Mouse (Mus musculus) forebrain, embryonic 14.5 days (tissue): ENCODE data around the gene Ndufaf2. TPM values are rescaled to one million over a fixed set of nuclear protein-coding genes. Genes with fewer than 3 reads are reported as not detected.
A peak's percentile ranks its signal among the peaks of the same experiment; 100 is the strongest.

Experiments
- ATAC-seq: fragments of 200-750 bp; cut with Nextera tagmentation; 2 replicates; pipeline ENCODE4 v1.8.0; 2017; ENCODE audit warnings: mild to moderate bottlenecking, moderate library complexity
- DNase-seq: peaks from one replicate; pipeline ENCODE4 v3.0.0-alpha.2; 2015; ENCODE audit warnings: low spot score
- H3K27ac ChIP-seq: fragments of 300-500 bp; sonication (generic); 2 replicates; pipeline ENCODE4 v1.5.1; 2014; ENCODE audit warnings: low read depth, mild to moderate bottlenecking, control low read depth, low read length, moderate library complexity
- H3K27me3 ChIP-seq: fragments of 300-500 bp; sonication (generic); replicated peaks from 2 replicates; pipeline ENCODE4 v1.6.1; 2014; ENCODE audit warnings: low read length, control low read depth, mixed read lengths; ENCODE audit not compliant: control insufficient read depth, insufficient read depth
- H3K36me3 ChIP-seq: fragments of 300-500 bp; sonication (generic); 2 replicates; pipeline ENCODE4 v1.6.1; 2014; ENCODE audit warnings: low read length, control low read depth; ENCODE audit not compliant: control insufficient read depth, insufficient read depth
- H3K4me1 ChIP-seq: fragments of 300-500 bp; sonication (generic); 2 replicates; pipeline ENCODE4 v1.6.1; 2014; ENCODE audit warnings: antibody characterized with exemption, low read length, control low read depth; ENCODE audit not compliant: control insufficient read depth, insufficient read depth
- H3K4me2 ChIP-seq: fragments of 300-500 bp; sonication (generic); 2 replicates; pipeline ENCODE4 v1.6.1; 2014; ENCODE audit warnings: mild to moderate bottlenecking, control low read depth, low read length
- H3K4me3 ChIP-seq: fragments of 300-500 bp; sonication (generic); 2 replicates; pipeline ENCODE4 v1.5.1; 2014; ENCODE audit warnings: low read depth, low read length, control low read depth
- H3K9ac ChIP-seq: fragments of 300-500 bp; sonication (generic); 2 replicates; pipeline ENCODE4 v1.6.1; 2014; ENCODE audit warnings: mild to moderate bottlenecking, low read length, control low read depth, moderate library complexity
- H3K9me3 ChIP-seq: fragments of 300-500 bp; sonication (generic); replicated peaks from 2 replicates; pipeline ENCODE4 v1.6.1; 2016; ENCODE audit warnings: low read length, control low read depth, mixed read lengths; ENCODE audit not compliant: control insufficient read depth
- WGBS: fragments of 180-500 bp; shearing (Covaris S2); extraction: QIAGEN DNeasy Blood & Tissue Kit; methylation state at CpG from one replicate; pipeline ENCODE4 v1.1.7; 2014; 5-methylcytosine and 5-hydroxymethylcytosine counted together
- polyA plus RNA-seq: library from polyadenylated mRNA; unstranded; fragments of >200 nt; fragmentation: Nextera tagmentation; extraction: Ambion mirVana; gene quantifications from 2 replicates; pipeline ENCODE4 v1.2.1, GENCODE M21; 2014

Ndufaf2 gene
- polyA plus RNA-seq, 1 experiment from 2014 or later, result 84.5 TPM

GRCm38 (mm10) chr13:108180821-108181220, 22.4 kb upstream of the Ndufaf2 start:
- DNase-seq (no peak), ATAC-seq (no peak)
- Histone ChIP-seq H3K4me1 (no peaks in the 10 kb centered on the region), H3K4me2 (no peak overlapping the region), H3K27ac (no peak overlapping the region), H3K27me3 (no peaks in the 10 kb centered on the region), H3K36me3 (peaks cover 72% of the 10 kb centered on the region), H3K9me3 (no peaks in the 10 kb centered on the region), H3K9ac (no peak overlapping the region), H3K4me3 (no peak overlapping the region)
- WGBS, result 87% methylated on average over 5 of the region's 5 CpGs

DNA sequence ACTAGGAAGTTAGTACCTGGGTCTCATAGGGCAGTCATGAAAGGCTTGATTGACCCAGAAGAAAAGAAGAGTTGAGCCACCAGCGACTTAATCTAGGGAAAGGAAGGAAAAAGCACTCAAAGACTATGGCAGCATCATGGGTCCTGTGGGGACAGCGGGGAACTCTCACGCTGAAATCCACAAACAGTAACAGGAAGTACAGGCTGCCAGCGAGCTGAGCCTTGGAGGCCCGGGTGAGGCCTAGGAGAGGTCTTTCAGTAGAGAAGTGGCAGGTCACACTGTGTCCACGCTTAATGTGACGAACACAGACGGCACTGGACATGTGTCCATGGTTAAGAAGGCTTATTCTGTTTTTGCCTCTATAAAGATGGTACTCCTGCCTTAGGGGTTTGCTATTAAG, 21.2 kb upstream of the Ndufaf2 start:
- WGBS, result 90% methylated on average over 8 of the region's 8 CpGs
- Histone ChIP-seq H3K4me2 (no peak overlapping the region), H3K36me3 (peaks cover 64% of the 10 kb centered on the region), H3K9me3 (no peaks in the 10 kb centered on the region), H3K4me3 (no peak overlapping the region), H3K27ac (no peak overlapping the region), H3K4me1 (no peaks in the 10 kb centered on the region), H3K27me3 (no peaks in the 10 kb centered on the region), H3K9ac (no peak overlapping the region)
- no peak for ATAC-seq
- no peak for DNase-seq

- Histone ChIP-seq H3K4me3 (no peak overlapping the region), H3K9ac (no peak overlapping the region), H3K4me2 (no peak overlapping the region), H3K27ac (no peak overlapping the region), H3K4me1 (no peaks in the 10 kb centered on the region), H3K9me3 (no peaks in the 10 kb centered on the region), H3K27me3 (no peaks in the 10 kb centered on the region), H3K36me3 (peaks cover 32% of the 10 kb centered on the region)
- DNase-seq (no peak), ATAC-seq (no peak)
- WGBS, result 89% methylated on average over 8 of the region's 8 CpGs
Measured at GRCm38 (mm10) chr13:108170511-108170910, 12.1 kb upstream of the Ndufaf2 start.

- Histone ChIP-seq H3K4me3 (no peak overlapping the region), H3K27me3 (no peaks in the 10 kb centered on the region), H3K4me1 (no peaks in the 10 kb centered on the region), H3K36me3 (peaks cover 32% of the 10 kb centered on the region), H3K9ac (no peak overlapping the region), H3K4me2 (no peak overlapping the region), H3K9me3 (no peaks in the 10 kb centered on the region), H3K27ac (no peak overlapping the region)
- ATAC-seq, result no peak
- DNase-seq, result no peak
- 94% methylated on average over 1 of the region's 1 CpGs for WGBS
Measured at GRCm38 (mm10) chr13:108170002-108170401, 11.6 kb upstream of the Ndufaf2 start.

DNA sequence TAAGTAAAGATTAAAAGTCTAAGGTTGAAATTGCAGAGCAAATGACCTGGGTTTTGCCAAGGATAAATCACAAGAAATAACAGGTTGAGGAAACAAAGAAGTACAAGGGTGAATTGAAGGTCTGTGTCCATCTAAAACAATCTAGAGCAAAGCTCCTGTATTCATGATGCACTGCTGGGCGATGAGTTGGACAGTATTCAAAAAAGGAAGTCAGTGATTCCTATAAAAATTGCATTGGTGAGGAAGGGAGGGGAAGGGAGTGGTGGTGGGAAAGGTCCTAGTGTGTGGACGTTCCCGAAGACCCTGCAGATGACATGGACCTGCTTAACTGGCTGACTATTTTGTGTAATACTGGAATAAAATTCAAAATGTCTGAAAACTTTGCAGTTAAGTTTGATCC, 6.2 kb upstream of the Ndufaf2 start:
- Histone ChIP-seq H3K4me2 (no peak overlapping the region), H3K9me3 (no peaks in the 10 kb centered on the region), H3K27me3 (no peaks in the 10 kb centered on the region), H3K27ac (no peak overlapping the region), H3K4me1 (peaks cover 2% of the 10 kb centered on the region; the same call in 1 of the 2 replicates), H3K4me3 (no peak overlapping the region), H3K36me3 (peaks cover 18% of the 10 kb centered on the region), H3K9ac (no peak overlapping the region)
- ATAC-seq (no peak), DNase-seq (no peak)
- 93% methylated on average over 3 of the region's 3 CpGs for WGBS

GRCm38 (mm10) chr13:108163912-108164311, 5.5 kb upstream of the Ndufaf2 start:
- WGBS, result 93% methylated on average over 9 of the region's 9 CpGs
- H3K27me3 ChIP-seq, result no peaks in the 10 kb centered on the region
- no peak for ATAC-seq
- peaks cover 6% of the 10 kb centered on the region for H3K4me1 ChIP-seq
- no peak overlapping the region for H3K27ac ChIP-seq
- peak; percentile 6 for DNase-seq
- H3K4me2 ChIP-seq, result no peak overlapping the region
- no peak overlapping the region for H3K9ac ChIP-seq
- peaks cover 18% of the 10 kb centered on the region for H3K36me3 ChIP-seq
- H3K9me3 ChIP-seq, result no peaks in the 10 kb centered on the region
- no peak overlapping the region for H3K4me3 ChIP-seq

DNA sequence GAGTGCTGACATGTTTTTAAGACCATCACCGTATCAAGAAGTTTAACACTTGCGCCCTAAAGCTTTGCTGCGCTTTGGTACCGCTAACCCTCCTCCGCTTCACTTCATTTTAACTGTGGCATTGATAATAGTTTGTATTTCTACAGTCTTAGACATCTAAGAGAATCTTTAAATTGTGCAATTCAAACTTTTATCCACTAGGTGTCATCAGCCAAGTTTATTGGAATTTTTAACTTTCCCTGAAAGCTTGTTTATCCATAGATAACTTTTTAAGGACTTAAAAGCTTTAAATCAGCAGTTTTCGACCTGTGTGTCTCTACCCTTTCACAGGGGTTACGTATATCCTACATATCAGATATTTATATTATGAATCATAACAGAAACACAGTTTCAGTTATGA, 1.5 kb upstream of the Ndufaf2 start:
- Histone ChIP-seq H3K4me2 (peak overlapping the region; percentile 83; the same call in 1 of the 2 replicates), H3K4me3 (no peak overlapping the region), H3K36me3 (peaks cover 18% of the 10 kb centered on the region)

DNA sequence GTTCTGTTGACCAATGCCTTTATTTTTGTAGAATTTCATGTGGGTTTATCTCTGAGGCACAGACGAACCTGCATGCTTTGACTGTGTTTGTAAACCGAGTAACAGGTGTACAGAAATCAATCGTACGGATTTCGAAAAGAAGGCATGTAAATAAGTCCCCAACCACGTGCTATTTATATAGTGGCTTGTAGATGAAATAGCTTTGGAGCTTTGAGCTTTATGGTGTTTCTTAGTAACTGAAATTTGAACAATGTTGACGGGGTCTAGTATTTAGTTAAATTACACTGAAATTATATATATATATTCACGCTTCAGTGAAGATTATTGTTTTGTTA, 785 bp upstream of the Ndufaf2 start:
- no peak for DNase-seq
- Histone ChIP-seq H3K27me3 (no peaks in the 10 kb centered on the region), H3K36me3 (peaks cover 18% of the 10 kb centered on the region), H3K4me2 (peak overlapping the region; percentile 83), H3K27ac (no peak overlapping the region), H3K4me3 (peak overlapping the region; percentile 87), H3K9ac (peak overlapping the region; percentile 79), H3K4me1 (peaks cover 12% of the 10 kb centered on the region), H3K9me3 (no peaks in the 10 kb centered on the region)
- no peak for ATAC-seq
- WGBS, result 7% methylated on average over 8 of the region's 8 CpGs

More for the DNA sequence above, 1.5 kb upstream of the Ndufaf2 start:
- DNase-seq (peak; percentile 74), ATAC-seq (no peak)
- WGBS, result 71% methylated on average over 7 of the region's 7 CpGs
- Histone ChIP-seq H3K9me3 (no peaks in the 10 kb centered on the region), H3K4me1 (peaks cover 12% of the 10 kb centered on the region), H3K9ac (peak overlapping the region; percentile 13; the same call in 1 of the 2 replicates), H3K27ac (no peak overlapping the region), H3K27me3 (no peaks in the 10 kb centered on the region)

GRCm38 (mm10) chr13:108157732-108158464, 525 bp downstream of the Ndufaf2 start:
- Histone ChIP-seq H3K27me3 (no peaks in the 10 kb centered on the region), H3K4me2 (peak overlapping the region; percentile 58), H3K4me1 (peaks cover 12% of the 10 kb centered on the region), H3K9me3 (no peaks in the 10 kb centered on the region), H3K4me3 (peak overlapping the region; percentile 87), H3K9ac (peak overlapping the region; percentile 79), H3K36me3 (peaks cover 14% of the 10 kb centered on the region), H3K27ac (no peak overlapping the region)
- DNase-seq (peak; percentile 35), ATAC-seq (no peak; the same call in 1 of the 2 replicates)
- 2% methylated on average over 41 of the region's 42 CpGs for WGBS
